Mouse (Mus musculus) spleen, postnatal 36 days (tissue): ENCODE data around the gene Cnnm1.
"Not testable (repeated sequence)": the region's sequence is repeated elsewhere in the genome, so short reads cannot be mapped to it uniquely, and the experiment has no call there.

ENCODE experiments used
- DNase-seq, 2 experiments: peaks; one replicate each; pipeline ENCODE4 v3.0.0; 2022; ENCODE audit warnings: low spot score in 2 of 2, mixed read lengths in 1 of 2

The Cnnm1 gene

DNA sequence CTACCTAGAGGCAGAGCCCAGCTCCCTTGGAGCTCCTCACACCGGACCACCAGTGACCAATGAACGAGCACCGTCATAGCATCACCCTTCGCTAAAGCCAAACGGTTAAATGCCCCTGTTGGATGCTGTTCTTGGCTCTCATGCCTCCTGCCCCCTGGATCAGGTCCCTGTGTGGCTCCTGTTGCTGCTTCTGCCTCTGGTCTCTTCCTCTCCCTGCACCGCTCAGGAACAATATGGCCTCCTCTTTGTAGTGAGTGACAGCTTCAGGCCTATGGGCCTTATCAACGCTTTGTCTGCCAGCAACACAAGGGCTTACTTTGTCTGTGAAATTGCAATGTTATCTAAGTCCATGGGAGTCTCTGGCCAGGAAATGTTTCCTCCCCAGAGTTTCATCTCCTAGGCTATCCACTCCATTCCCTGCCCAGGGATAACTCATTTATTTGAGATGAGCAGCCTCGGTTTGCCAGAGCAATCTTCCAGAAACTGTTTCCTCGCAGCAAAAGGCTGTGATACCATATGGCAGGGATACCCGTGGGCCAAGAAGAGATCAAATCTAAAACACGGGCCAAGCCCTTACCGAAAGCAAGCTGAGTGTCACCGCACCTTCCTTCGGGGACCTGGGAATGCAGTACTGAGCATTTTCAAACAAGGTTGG is 25.5 kb downstream of the Cnnm1 start:
- no peak for DNase-seq

DNA sequence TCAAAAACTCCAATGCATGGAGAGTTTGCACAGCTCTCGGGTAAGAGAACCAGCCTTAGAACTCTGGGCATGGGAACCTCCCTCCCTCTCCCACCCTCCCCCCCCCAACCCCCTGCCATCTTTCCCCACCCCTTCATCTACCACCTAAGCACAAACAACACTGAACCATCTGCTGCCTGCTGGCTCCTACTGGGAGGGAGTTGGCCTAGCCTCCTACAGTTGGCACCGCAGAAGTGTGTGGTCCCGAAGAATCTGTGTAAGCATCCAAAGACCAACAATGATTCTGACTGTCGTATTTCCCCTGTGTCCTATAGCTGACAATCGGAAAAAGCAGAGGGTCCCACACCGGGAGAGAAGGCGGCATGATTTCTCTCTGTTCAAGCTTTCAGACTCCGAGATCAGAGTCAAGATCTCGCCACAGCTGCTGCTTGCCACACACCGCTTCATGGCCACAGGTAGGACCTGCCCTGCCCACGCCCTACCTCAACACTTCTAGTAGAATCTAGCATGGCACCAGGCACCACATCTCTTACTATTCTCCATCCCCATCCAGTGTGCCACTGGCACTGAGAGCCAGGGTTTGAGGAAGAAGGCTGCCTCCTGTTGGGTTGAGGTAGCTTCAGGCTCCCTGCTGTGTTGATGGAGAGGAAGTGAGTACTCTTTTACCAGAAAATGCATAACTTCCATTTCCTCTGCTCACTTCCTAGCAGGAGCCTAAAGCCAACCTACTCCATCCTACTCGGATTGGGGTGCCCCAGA is 27.9 kb downstream of the Cnnm1 start:
- DNase-seq = no peak

DNA sequence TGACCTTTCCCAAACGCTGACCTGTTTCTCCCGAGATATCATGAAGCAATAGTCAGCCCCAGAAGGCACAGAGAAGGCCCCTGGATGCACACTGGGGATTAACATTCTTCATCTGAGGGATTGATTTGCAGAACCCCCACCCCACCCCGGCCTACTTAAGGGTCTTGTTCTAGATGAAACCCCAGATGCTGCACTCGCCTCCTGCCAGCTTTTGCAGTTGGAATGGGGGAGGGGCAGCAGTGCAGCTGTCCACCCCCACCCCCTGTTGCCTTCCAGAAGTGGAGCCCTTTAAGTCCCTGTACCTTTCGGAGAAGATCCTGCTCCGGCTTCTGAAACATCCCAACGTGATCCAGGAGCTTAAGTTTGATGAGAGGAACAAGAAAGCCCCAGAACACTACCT is 29.1 kb downstream of the Cnnm1 start:
- no peak for DNase-seq

DNA sequence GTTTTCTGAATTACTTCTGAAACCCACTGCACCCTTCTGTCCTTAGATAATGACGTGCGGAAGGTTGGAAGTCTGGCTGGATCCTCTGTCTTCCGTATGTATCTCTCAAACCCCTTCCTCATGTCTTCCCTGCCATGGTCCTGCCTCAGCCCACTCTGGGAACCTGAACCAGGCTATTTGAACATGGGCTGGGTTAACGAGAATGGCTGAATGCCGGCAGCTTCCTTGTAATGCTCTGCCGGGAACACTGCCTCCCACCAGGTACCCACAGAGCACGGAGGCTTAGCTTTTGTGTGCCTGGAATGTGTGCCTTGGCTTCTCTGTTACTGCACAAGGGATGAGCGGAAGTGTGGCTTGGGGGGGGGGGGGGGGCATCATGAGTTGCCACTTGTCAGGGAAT is 32.1 kb downstream of the Cnnm1 start:
- DNase-seq = no peak

DNA sequence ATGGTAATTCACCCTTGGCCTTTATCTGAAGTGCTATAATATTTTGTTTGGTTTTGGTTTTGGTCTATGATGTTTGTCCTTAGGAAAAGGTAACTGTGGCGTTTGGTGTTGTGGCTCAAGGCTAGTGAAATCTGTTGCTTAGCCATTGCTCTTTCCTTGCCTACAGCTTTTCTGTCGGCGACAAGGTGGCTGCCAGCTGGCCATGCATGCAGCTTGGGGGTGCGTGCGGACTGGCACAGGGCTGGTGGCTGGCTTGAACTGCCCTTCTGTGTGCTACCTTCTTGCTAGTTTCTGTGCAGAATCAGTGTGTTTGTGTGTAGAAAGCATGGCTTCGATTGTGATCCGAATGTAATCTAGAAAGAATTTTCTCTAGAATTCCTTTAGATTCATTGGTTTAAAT is 32.5 kb downstream of the Cnnm1 start:
- no peak for DNase-seq

DNA sequence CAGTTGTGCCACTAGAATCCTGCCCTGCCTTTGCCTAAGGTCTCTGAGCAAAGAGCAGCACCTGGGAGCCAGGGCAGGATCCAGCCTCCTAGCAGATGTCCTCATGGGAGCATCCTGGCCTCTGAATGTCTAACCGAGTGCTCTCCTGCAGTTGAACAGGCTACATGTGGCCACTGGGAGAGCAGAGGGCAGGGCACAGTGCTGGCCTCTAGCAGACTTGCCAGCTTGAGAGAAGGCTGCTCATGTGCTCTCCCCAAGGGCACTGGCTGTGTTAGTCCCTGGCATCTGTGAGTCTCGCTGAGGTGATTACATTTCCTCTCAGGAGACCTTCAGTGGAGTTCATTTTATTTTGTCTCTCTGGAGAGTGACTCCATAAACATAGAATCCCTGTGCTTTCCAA is 35.4 kb downstream of the Cnnm1 start:
- DNase-seq = no peak

DNA sequence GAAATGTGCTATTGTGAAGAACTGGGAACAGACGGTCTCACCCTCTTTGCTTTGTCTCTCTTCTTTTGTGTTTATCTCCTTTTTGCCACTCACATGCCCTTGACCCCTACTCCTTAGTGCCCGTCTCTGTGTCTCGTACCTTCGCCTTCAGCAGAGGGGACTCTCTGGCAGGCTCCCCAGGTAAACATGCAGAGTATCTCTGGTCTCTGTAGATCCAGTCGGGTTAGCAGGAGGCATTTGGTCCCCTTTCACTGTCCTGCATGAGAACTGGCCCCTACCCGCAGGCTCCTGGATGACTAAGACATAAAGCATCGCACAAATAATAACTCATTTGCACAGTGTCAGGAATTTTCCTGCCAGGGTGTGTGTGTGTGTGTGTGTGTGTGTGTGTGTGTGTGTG is 35.8 kb downstream of the Cnnm1 start:
- DNase-seq = no peak

DNA sequence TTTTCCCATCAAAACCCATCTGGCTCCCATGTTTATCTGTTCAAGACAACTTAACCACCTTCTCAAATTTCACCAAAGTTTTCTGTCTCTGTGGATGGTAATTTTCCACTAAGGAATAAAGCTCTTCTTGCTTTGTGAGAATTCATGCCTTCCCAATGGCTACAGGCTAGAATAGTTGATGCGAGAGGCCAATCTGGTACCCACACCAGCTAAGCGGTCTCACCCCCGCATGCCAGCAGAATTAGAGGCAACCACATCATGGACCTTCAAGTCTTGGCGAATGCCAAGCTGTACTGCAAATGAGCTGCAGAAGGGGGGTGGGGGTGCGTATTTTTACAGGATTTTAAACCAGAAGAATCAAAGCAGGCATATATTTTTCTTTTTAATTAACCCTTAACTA is 37.2 kb downstream of the Cnnm1 start:
- DNase-seq = no peak

DNA sequence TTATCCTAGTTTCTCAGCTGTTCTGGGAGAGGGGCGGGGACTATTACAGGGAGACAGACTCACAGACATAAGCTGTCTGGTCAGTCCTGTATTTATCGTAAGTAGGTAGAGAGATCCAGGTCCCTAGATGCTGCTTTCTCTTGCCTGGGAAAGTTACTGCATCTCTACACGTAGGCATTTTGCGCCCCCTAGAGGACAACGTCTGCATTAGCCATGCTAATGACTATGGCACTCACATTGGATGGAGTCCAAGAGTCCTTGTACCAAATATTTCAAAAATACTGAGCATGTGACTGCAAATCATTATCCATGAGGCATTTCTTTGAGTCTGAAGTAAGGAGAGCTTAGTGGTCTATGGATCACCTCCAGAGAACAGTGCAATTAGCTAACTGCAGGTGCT is 38.7 kb downstream of the Cnnm1 start:
- DNase-seq = peak; percentile 16 to 28

DNA sequence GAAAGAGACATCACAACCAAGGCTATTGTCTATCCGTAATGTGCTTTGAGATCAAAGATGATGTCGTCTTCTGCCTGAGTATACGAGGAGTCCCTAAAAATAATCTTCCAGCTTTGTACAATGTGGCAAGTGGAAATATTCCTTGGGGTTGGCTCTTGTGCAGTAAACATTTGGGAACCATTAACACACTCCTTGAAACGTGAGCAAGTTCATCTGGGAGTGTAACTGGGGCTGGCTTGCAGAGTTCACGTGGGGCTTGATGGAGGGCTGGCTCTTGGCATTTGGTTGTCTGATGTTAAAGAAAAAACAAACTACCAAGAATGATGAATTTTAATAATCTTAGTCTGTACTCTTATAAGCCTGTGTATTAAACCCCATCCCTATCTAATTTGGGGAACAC is 39.2 kb downstream of the Cnnm1 start:
- DNase-seq = no peak

DNA sequence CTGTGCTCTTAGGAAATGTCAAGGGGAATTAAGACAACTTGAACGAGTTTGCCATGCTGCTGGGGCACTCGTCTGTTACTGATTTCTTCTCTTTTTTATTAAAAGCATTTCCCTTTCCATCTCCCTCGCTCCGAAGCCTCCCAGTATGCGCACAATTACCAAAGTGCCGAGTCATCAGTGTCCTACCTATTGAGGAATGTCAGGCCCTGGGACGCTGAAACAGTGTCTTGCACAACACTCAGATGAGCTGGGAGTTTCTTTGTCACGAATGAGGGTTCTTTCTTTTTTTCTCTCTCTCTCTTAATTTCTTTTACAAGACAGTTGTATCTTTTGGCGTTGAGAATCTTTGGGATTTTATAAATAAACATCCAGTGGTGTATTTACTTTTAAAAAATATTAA is 40.3 kb downstream of the Cnnm1 start:
- DNase-seq = no peak

DNA sequence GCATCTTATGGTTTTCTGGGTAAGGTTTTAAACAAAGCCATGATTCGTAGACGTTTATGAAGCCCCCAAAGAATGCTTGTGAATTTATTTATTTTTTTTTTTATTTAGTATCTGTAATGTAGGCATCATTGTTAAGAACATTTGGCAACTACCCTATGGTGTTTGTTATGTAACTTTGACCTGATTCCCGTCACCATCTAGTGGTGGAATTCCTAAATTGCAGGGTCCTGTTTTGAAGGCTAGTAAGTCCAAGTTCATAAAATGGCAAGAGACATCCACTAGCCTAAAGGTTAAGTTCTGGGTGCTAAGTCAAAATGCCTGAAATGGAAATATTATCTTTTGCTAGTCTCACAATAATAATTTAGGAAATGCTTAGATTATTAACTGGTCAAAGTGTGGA is 47.2 kb downstream of the Cnnm1 start:
- DNase-seq = no peak

DNA sequence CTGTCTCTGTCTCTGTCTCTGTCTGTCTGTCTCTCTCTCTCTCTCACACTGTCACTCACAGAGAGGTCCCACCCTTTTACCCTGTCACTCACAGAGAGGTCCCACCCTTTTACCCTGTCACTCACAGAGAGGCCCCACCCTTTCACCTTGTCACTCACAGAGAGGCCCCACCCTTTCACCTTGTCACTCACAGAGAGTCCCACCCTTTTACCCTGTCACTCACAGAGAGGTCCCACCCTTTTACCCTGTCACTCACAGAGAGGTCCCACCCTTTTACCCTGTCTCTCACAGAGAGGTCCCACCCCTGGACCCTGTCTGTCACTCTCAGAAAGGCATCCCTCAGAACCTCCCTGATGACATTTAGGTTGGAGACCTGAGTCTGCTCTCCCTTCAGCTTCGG is 53.1 kb downstream of the Cnnm1 start:
- not testable (repeated sequence) for DNase-seq

DNA sequence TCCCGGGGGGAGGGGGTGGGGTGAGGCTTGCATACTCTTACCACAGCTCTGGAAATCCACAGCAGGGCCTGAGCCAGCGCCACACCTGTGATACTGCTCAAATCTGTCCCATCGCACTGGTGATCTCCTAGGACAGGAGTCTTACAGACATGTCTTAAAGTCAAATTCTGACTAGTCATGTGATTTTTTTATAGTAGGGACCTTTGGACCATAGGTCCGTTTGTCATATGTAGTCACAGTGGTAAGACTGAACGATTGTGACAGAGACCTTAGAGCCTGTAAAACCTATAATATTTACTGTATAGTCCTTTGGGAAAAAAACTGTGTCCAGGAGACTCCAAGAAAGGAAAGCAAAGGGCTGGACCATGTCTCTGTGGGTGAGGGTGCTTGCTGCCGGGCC is 53.6 kb downstream of the Cnnm1 start:
- no peak for DNase-seq

DNA sequence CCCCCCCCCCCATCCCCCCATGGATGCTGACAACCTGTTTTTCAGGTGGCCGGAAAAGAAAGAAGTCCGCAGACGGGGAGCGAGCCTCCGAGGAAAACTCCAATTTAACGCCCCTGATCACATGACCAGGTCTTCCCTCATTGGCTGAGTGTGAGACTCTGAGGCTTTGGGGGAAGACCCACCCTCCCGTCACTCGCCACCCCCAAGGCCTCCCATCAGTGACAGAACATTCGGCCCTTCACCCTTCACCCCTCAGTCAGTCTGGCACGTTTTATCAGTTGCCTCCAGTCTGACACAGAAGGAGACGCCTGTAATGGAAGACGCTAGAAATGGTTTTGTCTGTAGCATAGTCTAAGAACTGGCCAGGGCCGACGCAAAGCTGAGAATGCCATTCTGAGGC is 54.7 kb downstream of the Cnnm1 start:
- no peak for DNase-seq

DNA sequence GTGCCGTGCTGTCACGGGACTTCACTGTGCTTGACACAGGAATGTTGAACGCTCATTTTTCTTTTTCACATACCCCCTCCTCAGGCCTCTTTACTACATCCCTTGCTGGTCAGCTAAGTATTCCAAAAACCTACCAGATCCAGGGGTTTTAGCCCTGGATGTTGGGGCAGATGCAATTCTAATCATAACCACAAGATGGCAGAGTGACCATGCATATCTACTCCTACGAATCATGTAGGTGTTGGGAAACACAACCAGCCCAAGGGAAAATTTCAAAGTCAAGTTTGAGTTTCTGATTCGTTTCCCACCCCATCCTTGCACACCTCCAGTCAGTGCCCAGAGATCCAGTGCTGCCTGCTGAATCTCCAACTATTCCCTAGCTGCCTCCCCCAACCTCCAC is 55.6 kb downstream of the Cnnm1 start:
- peak in 1 of 2 experiments; percentile 17 for DNase-seq

DNA sequence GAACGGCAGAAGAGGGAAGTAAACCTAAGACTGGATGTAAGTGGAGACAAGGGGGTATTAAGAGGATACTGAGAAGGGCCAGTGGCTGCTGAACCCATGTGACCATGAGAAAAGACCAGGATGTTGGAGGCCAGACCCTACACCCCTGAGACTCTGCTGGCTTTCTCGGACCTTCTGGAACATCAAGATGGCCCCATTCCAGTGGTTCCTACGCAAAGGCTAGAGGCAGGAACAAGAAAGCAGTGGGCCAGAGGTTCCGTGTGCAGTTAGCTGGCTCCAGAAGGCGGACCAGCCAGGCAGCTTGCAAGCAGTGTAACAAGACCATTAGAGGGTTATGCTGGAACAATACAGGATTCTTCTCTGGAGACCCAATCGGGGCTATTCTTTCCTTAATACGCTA is 57.2 kb downstream of the Cnnm1 start:
- DNase-seq = no peak

DNA sequence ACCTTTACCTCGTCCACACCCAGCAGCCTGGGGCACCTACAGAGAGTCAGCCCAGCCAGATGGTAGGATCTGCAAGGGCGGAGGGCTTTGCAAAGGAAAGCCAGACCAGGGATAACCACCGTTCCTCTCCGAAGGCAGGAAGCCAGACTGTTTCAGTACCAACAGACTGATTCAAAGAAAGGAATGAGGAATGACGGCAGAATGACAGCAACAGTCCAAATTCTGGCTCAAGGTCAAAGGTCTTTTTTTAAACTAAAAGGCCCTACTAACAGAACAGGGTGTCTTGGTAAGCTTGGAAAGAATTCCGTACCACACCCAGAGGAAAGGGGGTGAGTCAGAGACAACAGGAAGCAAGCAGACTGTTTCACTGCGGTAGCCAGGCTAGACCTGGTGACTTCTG is 58.6 kb downstream of the Cnnm1 start:
- DNase-seq = no peak

DNA sequence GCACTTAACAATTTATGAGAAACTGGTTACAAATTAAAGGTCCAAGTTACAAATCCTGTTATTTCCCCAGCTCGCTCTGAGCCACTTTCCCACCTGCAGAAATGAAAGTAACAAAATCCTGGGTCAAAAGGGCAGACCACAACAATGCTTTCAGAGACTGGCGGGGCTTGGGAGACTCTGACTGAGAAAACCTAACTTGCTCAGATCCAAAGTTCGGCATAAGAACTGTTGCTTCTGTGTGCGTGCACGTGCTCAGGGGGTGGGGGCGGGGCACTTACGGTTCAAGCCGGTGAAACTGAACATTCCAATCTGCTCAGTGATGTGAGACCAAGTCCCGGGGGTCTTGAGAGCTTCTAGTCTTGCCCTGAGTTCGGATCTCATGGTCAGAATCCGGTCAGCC is 62.4 kb downstream of the Cnnm1 start:
- no peak for DNase-seq

DNA sequence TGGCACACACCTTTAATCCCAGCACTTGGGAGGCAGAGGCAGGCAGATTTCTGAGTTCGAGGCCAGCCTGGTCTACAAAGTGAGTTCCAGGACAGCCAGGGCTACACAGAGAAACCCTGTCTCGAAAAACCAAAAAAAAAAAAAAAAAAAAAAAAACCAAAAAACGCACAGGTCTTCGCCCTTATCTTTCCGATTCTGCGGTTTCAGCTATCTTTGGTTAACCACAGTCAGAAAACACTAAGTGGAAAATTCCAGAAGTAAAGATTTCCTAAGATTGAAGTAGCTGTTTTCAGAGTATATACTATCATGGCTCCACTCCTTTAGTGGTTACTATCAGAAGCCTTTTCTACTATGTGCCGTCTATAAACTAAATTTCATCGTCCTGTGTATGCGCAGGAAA is 63.4 kb downstream of the Cnnm1 start:
- not testable (repeated sequence) for DNase-seq

DNA sequence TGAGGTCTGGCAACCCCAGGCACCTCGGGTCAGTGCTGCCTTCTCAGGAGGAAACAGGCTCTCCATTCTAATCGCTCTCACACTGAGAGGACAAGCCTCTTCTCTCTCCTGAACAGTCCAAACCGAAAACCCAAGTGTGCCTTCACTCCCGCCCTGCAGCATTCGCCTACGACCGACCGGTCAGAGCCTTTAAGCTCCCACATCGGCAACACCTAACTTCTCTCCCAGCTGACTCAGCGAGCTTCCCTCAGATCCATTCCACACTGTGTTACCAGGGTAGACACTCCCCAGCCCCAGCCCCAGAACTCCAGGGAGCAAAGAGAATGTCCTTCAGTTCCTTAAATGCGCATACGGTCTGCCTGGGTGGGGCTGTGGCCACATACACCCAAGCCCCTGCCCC is 65.2 kb downstream of the Cnnm1 start:
- DNase-seq = no peak

DNA sequence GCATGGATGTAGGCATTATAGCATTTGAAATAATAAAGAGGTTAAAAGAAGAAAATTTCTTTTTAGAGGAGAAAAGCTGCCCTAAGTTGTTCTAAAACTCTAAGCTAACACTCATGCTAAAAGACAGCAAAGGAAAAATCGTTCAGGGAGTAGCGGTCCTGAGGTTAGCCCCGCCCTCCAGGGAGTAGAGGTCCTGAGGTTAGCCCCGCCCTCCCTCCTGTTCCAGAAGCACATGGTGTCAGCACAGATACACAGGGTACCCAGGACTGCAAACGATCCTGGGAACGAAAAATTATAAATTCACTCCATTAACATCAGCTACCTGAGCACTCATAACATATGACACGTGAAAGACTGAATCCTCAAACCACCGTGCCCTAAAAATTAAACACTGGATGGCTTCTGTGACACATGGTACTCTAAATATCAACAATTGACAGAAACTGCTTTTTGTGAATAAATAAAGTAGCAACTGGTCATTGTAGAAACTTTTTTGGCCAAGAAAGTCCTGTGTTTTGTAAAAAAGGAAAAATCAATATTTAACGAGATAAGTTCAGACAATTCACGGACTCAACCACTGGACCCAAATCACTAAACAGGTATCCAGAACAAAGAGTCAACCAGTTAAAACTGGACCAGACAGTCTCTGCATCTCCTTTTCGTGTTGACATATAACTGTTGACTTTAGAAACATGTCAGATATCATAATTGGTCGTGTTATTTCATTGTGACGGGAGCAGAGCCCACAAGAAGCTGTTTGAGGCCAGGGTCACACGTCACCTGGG is 70.4 kb downstream of the Cnnm1 start:
- no peak for DNase-seq
